Mouse (Mus musculus): Measurements from ENCODE around the gene Vps16. TPM values are rescaled to one million over a fixed set of nuclear protein-coding genes. Genes with fewer than 3 reads are reported as not detected.

Vps16 gene
- total and polyA plus RNA-seq, 3 experiments, result 76.7 to 119 (median 113) TPM

- no peak overlapping the region for H3K4me3 ChIP-seq (replicated peaks in 1 of 3; ENCODE audit: low read depth in 2 of 3, low read length in 2 of 3, poor library complexity in 1 of 3)
- in situ Hi-C loops (cut with MboI; ENCODE audit: low pct_ligation_motif_present, low pct_unique_long_range_greater_than_20kb, low sequenced_read_pairs) (no loop called here), dilution Hi-C loops (cut with MboI; ENCODE audit: extremely low pct_ligation_motif_present, extremely low pct_unique_long_range_greater_than_20kb, low sequenced_read_pairs) (no loop called here)
- H3K79me2 ChIP-seq (replicated peaks; ENCODE audit: control insufficient read depth, extremely low read depth, insufficient read depth, poor library complexity, severe bottlenecking), result no peaks in the 10 kb centered on the region
- TF ChIP-seq BHLHE40 (IDR thresholded peaks at IDR 0.05; ENCODE audit: low read depth, low read length) (no peak), MAFK (IDR thresholded peaks at IDR 0.05; ENCODE audit: insufficient replicate concordance, low read length) (no peak), JUN (IDR thresholded peaks at IDR 0.05; ENCODE audit: insufficient read depth, low read depth, low read length) (no peak), E2F4 (IDR thresholded peaks at IDR 0.05; ENCODE audit: insufficient replicate concordance, low read depth, low read length) (no peak), MYC (IDR thresholded peaks at IDR 0.05; ENCODE audit: low read depth, low read length) (no peak), ETS1 (conservative IDR thresholded peaks at IDR 0.05; ENCODE audit: low read depth, low read length) (no peak), IRF4 (IDR thresholded peaks at IDR 0.05; ENCODE audit: low read depth, low read length) (no peak), TBP (conservative IDR thresholded peaks at IDR 0.05; ENCODE audit: low read depth, low read length) (no peak), KAT2A (IDR thresholded peaks at IDR 0.05; ENCODE audit: insufficient replicate concordance, low read length) (no peak), POLR2A (IDR thresholded peaks at IDR 0.05; ENCODE audit: low read depth, low read length) (no peak), MAZ (IDR thresholded peaks at IDR 0.05; ENCODE audit: low read depth, low read length) (no peak), PAX5 (IDR thresholded peaks at IDR 0.05; ENCODE audit: low read length) (no peak), EP300 (IDR thresholded peaks at IDR 0.05; ENCODE audit: low read length) (no peak), GABPA (IDR thresholded peaks at IDR 0.05; ENCODE audit: insufficient replicate concordance, low read depth, low read length) (no peak), RCOR1 (conservative IDR thresholded peaks at IDR 0.05; ENCODE audit: low read depth, low read length) (no peak), MEF2A (IDR thresholded peaks at IDR 0.05; ENCODE audit: borderline replicate concordance, low read depth, low read length) (no peak), MAX (IDR thresholded peaks at IDR 0.05; ENCODE audit: low read length) (no peak), JUND (conservative IDR thresholded peaks at IDR 0.05; ENCODE audit: low read depth, low read length) (no peak), ZNF384 (IDR thresholded peaks at IDR 0.05; ENCODE audit: low read depth, low read length) (no peak)
- no peaks in the 10 kb centered on the region for H3K36me3 ChIP-seq (replicated peaks in 1 of 2; ENCODE audit: control insufficient read depth in 1 of 2, insufficient read depth in 1 of 2, low read length in 1 of 2)
- H3K9ac ChIP-seq (ENCODE audit: insufficient read depth, low read depth), result no peak overlapping the region
- H3K4me2 ChIP-seq (ENCODE audit: insufficient read depth, low read depth, poor library complexity, severe bottlenecking), result no peak overlapping the region
- peaks cover 4% of the 10 kb centered on the region for H3K9me3 ChIP-seq (replicated peaks; ENCODE audit: low read length)
- no peak for DNase-seq (ENCODE audit: extremely low read depth)
- no peaks in the 10 kb centered on the region for H3K4me1 ChIP-seq (ENCODE audit: control insufficient read depth in 1 of 2, insufficient read depth in 2 of 2)
- no peak overlapping the region for H3K27ac ChIP-seq (ENCODE audit: insufficient read depth, low read depth)
- peaks cover 54% of the 10 kb centered on the region for H3K27me3 ChIP-seq (replicated peaks)
These were observed 49.2 kb upstream of the Vps16 start for GRCm38 (mm10) chr2:130374951-130375350.

GRCm38 (mm10) chr2:130383205-130383604, 40.9 kb upstream of the Vps16 start:
- H3K9ac ChIP-seq (ENCODE audit: insufficient read depth, low read depth), result no peak overlapping the region
- no peak overlapping the region for H3K4me2 ChIP-seq (ENCODE audit: insufficient read depth, low read depth, poor library complexity, severe bottlenecking)
- no peak for DNase-seq (ENCODE audit: extremely low read depth)
- H3K27me3 ChIP-seq (replicated peaks), result peaks cover 21% of the 10 kb centered on the region
- in situ Hi-C loops (cut with MboI; ENCODE audit: low pct_ligation_motif_present, low pct_unique_long_range_greater_than_20kb, low sequenced_read_pairs) (no loop called here), dilution Hi-C loops (cut with MboI; ENCODE audit: extremely low pct_ligation_motif_present, extremely low pct_unique_long_range_greater_than_20kb, low sequenced_read_pairs) (no loop called here)
- H3K36me3 ChIP-seq (replicated peaks in 1 of 2; ENCODE audit: control insufficient read depth in 1 of 2, insufficient read depth in 1 of 2, low read length in 1 of 2), result no peaks in the 10 kb centered on the region
- H3K4me1 ChIP-seq (ENCODE audit: control insufficient read depth in 1 of 2, insufficient read depth in 2 of 2), result no peaks in the 10 kb centered on the region
- H3K9me3 ChIP-seq (replicated peaks; ENCODE audit: low read length), result no peaks in the 10 kb centered on the region
- no peak overlapping the region for H3K4me3 ChIP-seq (replicated peaks in 1 of 3; ENCODE audit: low read depth in 2 of 3, low read length in 2 of 3, poor library complexity in 1 of 3)
- no peaks in the 10 kb centered on the region for H3K79me2 ChIP-seq (replicated peaks; ENCODE audit: control insufficient read depth, extremely low read depth, insufficient read depth, poor library complexity, severe bottlenecking)
- TF ChIP-seq RCOR1 (conservative IDR thresholded peaks at IDR 0.05; ENCODE audit: low read depth, low read length) (no peak), HCFC1 (IDR thresholded peaks at IDR 0.05; ENCODE audit: low read depth, low read length) (no peak), TCF12 (IDR thresholded peaks at IDR 0.05; ENCODE audit: low read depth, low read length) (no peak), CHD1 (IDR thresholded peaks at IDR 0.05; ENCODE audit: low read depth, low read length) (no peak), ZKSCAN1 (IDR thresholded peaks at IDR 0.05; ENCODE audit: borderline replicate concordance, low read depth, low read length) (no peak), UBTF (IDR thresholded peaks at IDR 0.05; ENCODE audit: low read depth, low read length) (no peak), TBP (conservative IDR thresholded peaks at IDR 0.05; ENCODE audit: low read depth, low read length) (no peak)
- H3K27ac ChIP-seq (ENCODE audit: insufficient read depth, low read depth), result no peak overlapping the region
